Mouse (Mus musculus): ENCODE measurements around the gene Tex2. TPM values are rescaled to one million over a fixed set of nuclear protein-coding genes. Genes with fewer than 3 reads are reported as not detected.

Gene Tex2
- total and polyA plus RNA-seq, 2 experiments from 2014 or later = 23.0 to 49.3 TPM

DNA sequence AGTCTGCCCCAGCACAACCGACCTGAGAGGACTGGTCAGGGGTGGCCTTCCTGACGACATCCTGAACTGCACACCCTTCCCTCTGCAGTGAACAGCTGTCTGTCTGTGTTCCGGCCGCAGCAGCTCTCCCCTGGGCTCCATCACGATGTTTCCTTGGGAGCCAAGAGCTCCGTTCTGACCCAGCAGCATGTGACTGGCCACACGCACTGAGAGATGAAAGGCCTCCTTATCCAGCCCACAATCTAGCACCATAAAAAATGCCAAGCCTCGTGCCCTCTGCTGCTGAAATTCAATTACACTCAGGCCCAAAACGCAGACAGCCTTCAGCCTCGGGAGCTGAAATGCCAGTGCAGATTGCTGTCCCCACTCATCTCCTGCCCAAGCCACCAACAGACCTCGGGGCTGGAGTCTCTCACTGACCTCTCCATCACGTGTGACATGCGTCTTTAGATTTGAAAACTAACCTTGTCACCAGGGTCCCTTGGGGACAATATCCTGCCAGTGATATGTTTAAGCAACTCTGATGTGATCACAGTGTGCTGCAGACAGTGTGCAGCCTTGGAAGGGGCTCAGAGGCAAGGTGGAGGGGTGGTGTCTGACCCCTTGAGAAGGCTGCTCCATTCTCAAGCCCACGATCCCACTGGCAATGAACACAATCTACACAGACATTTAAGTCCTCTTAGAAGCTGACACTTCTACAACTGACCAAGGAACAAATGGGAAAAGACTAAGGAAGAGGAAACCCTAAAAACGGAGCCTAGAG, 41.0 kb downstream of the Tex2 start:
- peaks cover 11% of the 10 kb centered on the region; the same call in 1 of the 2 replicates for H3K36me3 ChIP-seq (ENCODE audit: insufficient read depth)
- TF ChIP-seq CTCF (IDR thresholded peaks at IDR 0.05; ENCODE audit: low read depth) = no peak
- no peaks in the 10 kb centered on the region for H3K9me3 ChIP-seq (ENCODE audit: low read length)
- no peaks in the 10 kb centered on the region for H3K4me1 ChIP-seq (ENCODE audit: insufficient read depth)
- no peak overlapping the region for H3K4me2 ChIP-seq (ENCODE audit: low read depth)
- 0 out of 2 replicates have a peak overlapping the region, but pooled peaks have one; percentile 21 for H3K27ac ChIP-seq (ENCODE audit: low read depth, low read length)
- no peaks in the 10 kb centered on the region for H3K27me3 ChIP-seq (ENCODE audit: insufficient read depth, low read length)
- H3K4me3 ChIP-seq (ENCODE audit: low read depth, low read length) = no peak overlapping the region
- ATAC-seq (peak; percentile 43; the same call in 1 of the 2 replicates), DNase-seq (no peak)
- H3K9ac ChIP-seq = no peak overlapping the region
- 64% methylated on average over 15 of the region's 15 CpGs for WGBS

DNA sequence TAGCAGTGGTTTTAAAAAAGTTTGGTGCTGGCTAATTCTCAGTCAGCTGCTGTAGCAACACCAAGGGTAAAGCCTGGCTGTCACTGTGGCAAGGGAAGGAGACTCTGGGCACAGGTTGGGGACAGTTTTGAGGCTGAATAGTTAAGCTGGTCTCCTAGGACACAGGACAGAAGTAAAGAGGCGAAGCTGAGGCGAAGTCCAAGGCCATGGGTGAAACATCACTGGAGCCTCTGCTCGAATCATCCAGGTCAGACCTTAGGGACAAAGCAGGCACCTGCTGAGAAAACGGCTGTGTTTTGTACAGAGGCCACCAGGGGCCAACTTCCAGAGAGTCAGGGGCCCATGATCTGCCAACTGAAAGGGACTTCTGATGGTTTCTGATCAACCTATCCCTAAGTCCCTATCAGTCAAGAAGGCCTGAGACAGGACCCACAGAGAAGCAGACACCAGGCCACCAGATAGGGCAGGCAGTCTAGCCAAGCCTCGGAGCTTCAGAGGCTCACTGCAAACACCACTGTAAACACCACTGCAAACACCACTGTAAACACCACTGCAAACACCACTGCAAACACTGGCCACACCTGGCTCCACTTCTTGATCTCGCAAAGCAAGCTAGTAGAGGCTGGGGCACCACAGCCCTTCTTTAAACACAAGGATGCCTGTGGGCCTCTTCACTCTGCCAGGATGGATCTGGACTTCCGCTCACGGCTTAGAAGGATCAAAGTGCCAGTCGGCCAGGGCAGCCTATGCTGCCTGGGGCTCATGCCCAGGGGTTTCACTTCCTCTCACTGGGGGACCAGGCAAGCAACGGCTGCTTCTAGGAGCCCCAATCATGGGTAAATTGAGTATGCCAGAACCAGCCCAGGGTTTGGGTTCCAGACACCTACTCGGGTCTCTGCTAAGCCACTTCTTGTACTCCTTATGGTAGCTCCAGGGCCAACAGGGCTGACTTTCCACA, 41.9 kb downstream of the Tex2 start:
- H3K36me3 ChIP-seq (ENCODE audit: insufficient read depth) = peaks cover 20% of the 10 kb centered on the region; the same call in 1 of the 2 replicates
- ATAC-seq = no peak
- DNase-seq = no peak
- H3K4me2 ChIP-seq (ENCODE audit: low read depth) = no peak overlapping the region
- WGBS = 72% methylated on average over 11 of the region's 11 CpGs
- no peak overlapping the region for H3K9ac ChIP-seq
- no peak overlapping the region for H3K27ac ChIP-seq (ENCODE audit: low read depth, low read length)
- H3K4me3 ChIP-seq (ENCODE audit: low read depth, low read length) = no peak overlapping the region
- H3K4me1 ChIP-seq (ENCODE audit: insufficient read depth) = no peaks in the 10 kb centered on the region
- H3K27me3 ChIP-seq (ENCODE audit: insufficient read depth, low read length) = no peaks in the 10 kb centered on the region
- H3K9me3 ChIP-seq (ENCODE audit: low read length) = no peaks in the 10 kb centered on the region
- no peak for TF ChIP-seq CTCF (IDR thresholded peaks at IDR 0.05; ENCODE audit: low read depth)

DNA sequence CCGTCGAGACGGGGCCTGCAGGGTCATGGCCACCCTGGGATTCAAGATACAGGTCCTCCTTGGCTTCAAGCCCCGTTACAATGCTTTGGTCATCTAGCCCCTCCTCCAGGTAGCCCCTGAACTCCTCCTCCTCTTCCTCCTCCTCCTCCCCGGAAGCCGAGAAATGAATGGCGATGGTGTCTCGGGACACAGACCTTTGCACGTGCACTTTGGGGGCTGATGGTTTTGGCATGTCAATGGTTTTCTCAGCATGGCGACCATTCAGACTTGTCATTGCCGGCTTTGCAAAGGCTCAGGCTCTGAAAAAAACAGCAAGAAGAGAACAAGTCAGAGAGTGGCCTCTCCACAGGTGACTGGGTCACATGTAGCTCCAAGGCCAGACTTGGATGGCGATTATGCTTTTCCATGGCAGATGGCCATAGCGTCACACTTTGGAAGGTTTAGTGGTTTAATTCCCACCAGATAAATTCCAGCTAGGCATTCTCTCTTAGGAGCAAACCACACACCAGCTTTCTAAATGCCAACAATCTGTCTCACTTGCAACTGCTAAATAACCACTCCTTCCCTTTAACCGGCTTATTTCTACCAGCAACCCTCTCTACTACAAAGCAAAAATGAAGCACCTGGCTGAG, 44.8 kb downstream of the Tex2 start:
- Histone ChIP-seq H3K9ac (no peak overlapping the region), H3K9me3 (ENCODE audit: low read length) (no peaks in the 10 kb centered on the region), H3K4me2 (ENCODE audit: low read depth) (no peak overlapping the region), H3K4me3 (ENCODE audit: low read depth, low read length) (no peak overlapping the region), H3K27me3 (ENCODE audit: insufficient read depth, low read length) (no peaks in the 10 kb centered on the region), H3K36me3 (ENCODE audit: insufficient read depth) (peaks cover 21% of the 10 kb centered on the region; the same call in 1 of the 2 replicates), H3K27ac (ENCODE audit: low read depth, low read length) (no peak overlapping the region), H3K4me1 (ENCODE audit: insufficient read depth) (no peaks in the 10 kb centered on the region)
- WGBS = 67% methylated on average over 14 of the region's 14 CpGs
- no peak for DNase-seq
- no peak for ATAC-seq
- no peak for TF ChIP-seq CTCF (IDR thresholded peaks at IDR 0.05; ENCODE audit: low read depth)

DNA sequence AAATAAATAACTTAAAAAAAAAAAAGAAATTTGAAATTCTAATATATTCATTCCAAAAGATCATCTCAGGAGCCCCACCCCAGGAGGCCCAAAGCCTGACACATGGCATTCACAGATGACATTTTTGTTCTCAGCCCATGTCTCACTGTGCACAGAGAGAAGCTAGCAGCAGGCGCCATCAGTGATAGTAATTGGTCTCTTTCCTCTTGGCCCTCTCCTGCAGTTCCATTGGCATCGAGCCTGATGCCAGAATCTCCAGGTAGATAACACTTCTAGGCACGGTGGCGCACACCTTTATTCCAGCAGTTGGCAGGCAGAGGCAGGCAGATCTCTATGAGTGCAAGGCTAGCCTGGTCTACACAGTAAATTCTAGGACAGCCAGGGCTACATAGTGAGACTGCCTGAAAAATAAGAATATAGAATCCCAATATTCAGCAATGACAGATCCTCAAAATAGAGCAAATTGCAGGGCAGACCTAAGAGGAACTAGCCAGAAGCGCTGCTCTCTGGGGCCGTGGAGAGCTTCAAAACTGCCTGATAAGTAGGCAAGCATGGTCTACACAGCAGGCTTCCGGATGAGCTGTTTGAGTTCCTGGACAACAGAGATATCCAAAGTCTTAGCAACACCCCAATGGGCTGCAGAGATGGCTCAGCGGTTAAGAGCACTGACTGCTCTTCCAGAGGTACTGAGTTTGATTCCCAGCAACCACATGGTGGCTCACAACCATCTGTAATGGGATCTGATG, 47.0 kb downstream of the Tex2 start:
- ATAC-seq (no peak), DNase-seq (no peak)
- no peaks in the 10 kb centered on the region for H3K27me3 ChIP-seq (ENCODE audit: insufficient read depth, low read length)
- H3K27ac ChIP-seq (ENCODE audit: low read depth, low read length) = no peak overlapping the region
- WGBS = 97% methylated on average over 8 of the region's 8 CpGs
- no peak for TF ChIP-seq CTCF (IDR thresholded peaks at IDR 0.05; ENCODE audit: low read depth)
- H3K4me1 ChIP-seq (ENCODE audit: insufficient read depth) = no peaks in the 10 kb centered on the region
- H3K4me2 ChIP-seq (ENCODE audit: low read depth) = no peak overlapping the region
- H3K36me3 ChIP-seq (ENCODE audit: insufficient read depth) = peaks cover 21% of the 10 kb centered on the region; the same call in 1 of the 2 replicates
- no peak overlapping the region for H3K4me3 ChIP-seq (ENCODE audit: low read depth, low read length)
- H3K9ac ChIP-seq = no peak overlapping the region
- no peaks in the 10 kb centered on the region for H3K9me3 ChIP-seq (ENCODE audit: low read length)

DNA sequence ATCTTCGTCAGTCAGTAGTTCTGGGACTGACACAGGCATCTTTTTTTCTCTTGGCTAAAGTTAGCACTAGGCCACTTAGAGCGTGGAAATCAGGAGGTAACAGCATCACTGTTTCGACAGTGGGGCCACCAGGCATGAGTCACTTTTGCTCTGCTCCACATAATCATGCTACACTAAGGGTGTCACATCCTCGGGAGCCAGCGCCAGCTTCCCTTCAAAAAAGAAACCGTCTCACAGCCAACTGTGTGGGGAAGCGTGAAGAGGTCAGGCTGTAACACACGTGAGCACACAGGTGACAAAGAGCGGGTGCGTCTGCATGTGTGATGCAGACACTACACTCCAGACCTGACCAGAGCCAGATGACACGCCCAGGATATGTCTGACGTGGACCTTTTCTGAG, 49.0 kb downstream of the Tex2 start:
- ATAC-seq = no peak

DNA sequence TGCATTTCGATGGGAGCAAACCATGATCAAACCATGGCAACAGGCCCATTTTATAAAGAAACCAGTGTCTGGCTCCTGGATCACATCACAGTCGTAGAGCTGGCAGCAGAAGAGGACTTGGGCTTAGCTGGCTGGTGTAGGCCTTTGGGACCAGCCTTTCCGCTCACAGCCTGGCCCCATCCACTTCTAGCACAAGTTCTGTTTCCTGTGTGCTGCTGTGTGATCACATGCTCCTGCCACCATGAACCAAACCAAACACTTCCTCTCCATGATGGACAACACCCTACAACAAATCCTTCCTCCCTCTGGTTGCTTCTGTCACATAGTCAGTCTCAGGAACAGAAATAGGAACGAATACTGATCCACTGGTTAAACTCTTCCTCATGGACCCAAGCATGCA, 50.5 kb downstream of the Tex2 start:
- H3K27ac ChIP-seq (ENCODE audit: low read depth, low read length) = no peak overlapping the region
- no peak for ATAC-seq
- no peak overlapping the region for H3K4me2 ChIP-seq (ENCODE audit: low read depth)
- WGBS = 73% methylated on average over 4 of the region's 4 CpGs
- H3K4me1 ChIP-seq (ENCODE audit: insufficient read depth) = no peaks in the 10 kb centered on the region
- H3K9ac ChIP-seq = no peak overlapping the region
- peaks cover 15% of the 10 kb centered on the region; the same call in 1 of the 2 replicates for H3K36me3 ChIP-seq (ENCODE audit: insufficient read depth)
- no peak for DNase-seq
- H3K9me3 ChIP-seq (ENCODE audit: low read length) = no peaks in the 10 kb centered on the region
- no peak for TF ChIP-seq CTCF (IDR thresholded peaks at IDR 0.05; ENCODE audit: low read depth)
- H3K4me3 ChIP-seq (ENCODE audit: low read depth, low read length) = no peak overlapping the region
- H3K27me3 ChIP-seq (ENCODE audit: insufficient read depth, low read length) = no peaks in the 10 kb centered on the region

More for the DNA sequence above, 49.0 kb downstream of the Tex2 start:
- no peak for DNase-seq
- H3K4me2 ChIP-seq (ENCODE audit: low read depth) = no peak overlapping the region
- no peaks in the 10 kb centered on the region for H3K9me3 ChIP-seq (ENCODE audit: low read length)
- H3K27ac ChIP-seq (ENCODE audit: low read depth, low read length) = no peak overlapping the region
- H3K4me1 ChIP-seq (ENCODE audit: insufficient read depth) = no peaks in the 10 kb centered on the region
- TF ChIP-seq CTCF (IDR thresholded peaks at IDR 0.05; ENCODE audit: low read depth) = no peak
- peaks cover 21% of the 10 kb centered on the region; the same call in 1 of the 2 replicates for H3K36me3 ChIP-seq (ENCODE audit: insufficient read depth)
- H3K9ac ChIP-seq = no peak overlapping the region
- no peak overlapping the region for H3K4me3 ChIP-seq (ENCODE audit: low read depth, low read length)
- no peaks in the 10 kb centered on the region for H3K27me3 ChIP-seq (ENCODE audit: insufficient read depth, low read length)
- WGBS = 74% methylated on average over 12 of the region's 12 CpGs
